Mouse (Mus musculus) hindbrain, embryonic 11.5 days (tissue): ENCODE data around the gene Mst1r. TPM values are rescaled to one million over a fixed set of nuclear protein-coding genes. Genes with fewer than 3 reads are reported as not detected.

Experiments
- ATAC-seq: fragments of 200-750 bp; cut with Nextera tagmentation; 2 replicates; pipeline ENCODE4 v1.8.0; 2017; ENCODE audit warnings: mild to moderate bottlenecking, moderate TSS enrichment, moderate library complexity; ENCODE audit not compliant: low FRiP score
- DNase-seq: peaks from one replicate; pipeline ENCODE4 v3.0.0-alpha.2; 2015; ENCODE audit warnings: low spot score
- H3K27ac ChIP-seq: fragments of 300-500 bp; sonication (generic); 2 replicates; pipeline ENCODE4 v1.5.1; 2014; ENCODE audit warnings: mild to moderate bottlenecking, low read depth, low read length
- H3K27me3 ChIP-seq: fragments of 300-500 bp; sonication (generic); 2 replicates; pipeline ENCODE4 v1.6.1; 2014; ENCODE audit warnings: mild to moderate bottlenecking, low read length, moderate library complexity, mixed read lengths; ENCODE audit not compliant: control insufficient read depth, insufficient read depth
- H3K36me3 ChIP-seq: fragments of 300-500 bp; sonication (generic); 2 replicates; pipeline ENCODE4 v1.6.1; 2014; ENCODE audit warnings: mild to moderate bottlenecking, low read length, moderate library complexity, mixed read lengths; ENCODE audit not compliant: control insufficient read depth, insufficient read depth
- H3K4me1 ChIP-seq: fragments of 300-500 bp; sonication (generic); replicated peaks from 2 replicates; pipeline ENCODE4 v1.6.1; 2014; ENCODE audit warnings: low read length, mixed read lengths; ENCODE audit not compliant: control insufficient read depth, insufficient read depth
- H3K4me2 ChIP-seq: fragments of 300-500 bp; sonication (generic); replicated peaks from 2 replicates; pipeline ENCODE4 v1.6.1; 2014; ENCODE audit warnings: mild to moderate bottlenecking, low read depth, low read length
- H3K4me3 ChIP-seq: fragments of 300-500 bp; sonication (generic); 2 replicates; pipeline ENCODE4 v1.5.1; 2014; ENCODE audit warnings: low read depth, low read length
- H3K9ac ChIP-seq: fragments of 300-500 bp; sonication (generic); 2 replicates; pipeline ENCODE4 v1.6.1; 2014; ENCODE audit warnings: low read depth, low read length
- H3K9me3 ChIP-seq: fragments of 300-500 bp; sonication (generic); 2 replicates; pipeline ENCODE4 v1.6.1; 2016; ENCODE audit warnings: low read length; ENCODE audit not compliant: control insufficient read depth
- WGBS: fragments of 180-500 bp; shearing (Covaris S2); extraction: QIAGEN DNeasy Blood & Tissue Kit; methylation state at CpG from one replicate; pipeline ENCODE4 v1.1.7; 2014; 5-methylcytosine and 5-hydroxymethylcytosine counted together
- polyA plus RNA-seq: library from polyadenylated mRNA; unstranded; fragments of >200 nt; fragmentation: Nextera tagmentation; extraction: Ambion mirVana; gene quantifications from 2 replicates; pipeline ENCODE4 v1.2.1, GENCODE M21; 2014

The Mst1r gene
- polyA plus RNA-seq, 1 experiment from 2014 or later: 0.60 TPM

GRCm38 (mm10) chr9:107966676-107967075 is 60.0 kb downstream of the Mst1r start:
- no peak overlapping the region for H3K9ac ChIP-seq
- H3K9me3 ChIP-seq: no peaks in the 10 kb centered on the region
- ATAC-seq (no peak), DNase-seq (no peak)
- H3K36me3 ChIP-seq: no peaks in the 10 kb centered on the region
- WGBS: 89% methylated on average over 10 of the region's 10 CpGs
- H3K4me2 ChIP-seq: no peak overlapping the region
- H3K27me3 ChIP-seq: no peaks in the 10 kb centered on the region
- H3K4me1 ChIP-seq: no peaks in the 10 kb centered on the region
- no peak overlapping the region for H3K27ac ChIP-seq
- H3K4me3 ChIP-seq: no peak overlapping the region

- Histone ChIP-seq H3K27me3 (no peaks in the 10 kb centered on the region), H3K27ac (no peak overlapping the region), H3K36me3 (no peaks in the 10 kb centered on the region), H3K4me3 (no peak overlapping the region), H3K4me1 (no peaks in the 10 kb centered on the region), H3K9ac (no peak overlapping the region), H3K9me3 (no peaks in the 10 kb centered on the region), H3K4me2 (no peak overlapping the region)
- ATAC-seq (no peak), DNase-seq (no peak)
- 91% methylated on average over 6 of the region's 6 CpGs for WGBS
Measured at GRCm38 (mm10) chr9:107967437-107967836, 60.8 kb downstream of the Mst1r start.

- WGBS: 93% methylated on average over 7 of the region's 7 CpGs
- ATAC-seq (no peak), DNase-seq (no peak)
- H3K4me2 ChIP-seq: no peak overlapping the region
- no peak overlapping the region for H3K4me3 ChIP-seq
- no peaks in the 10 kb centered on the region for H3K27me3 ChIP-seq
- H3K4me1 ChIP-seq: no peaks in the 10 kb centered on the region
- no peak overlapping the region for H3K27ac ChIP-seq
- no peak overlapping the region for H3K9ac ChIP-seq
- no peaks in the 10 kb centered on the region for H3K36me3 ChIP-seq
- H3K9me3 ChIP-seq: no peaks in the 10 kb centered on the region
Measured at GRCm38 (mm10) chr9:107968531-107968930, 61.9 kb downstream of the Mst1r start.

Other genes starting within 250 kb of the Mst1r start
- 8.0 and 9.8 TPM in 2 replicates for gene Slc38a3, start 237.3 kb upstream of the Mst1r start, polyA plus RNA-seq
- gene Gnat1, start 227.2 kb upstream of the Mst1r start, polyA plus RNA-seq: 0.84 and 1.2 TPM in 2 replicates
- 10.7 and 12.0 TPM in 2 replicates for gene Sema3f, start 196.4 kb upstream of the Mst1r start, polyA plus RNA-seq
- 198 and 241 TPM in 2 replicates for gene Rbm5, start 135.9 kb upstream of the Mst1r start, polyA plus RNA-seq
- gene Rbm6, start 33.6 kb upstream of the Mst1r start, polyA plus RNA-seq: 113 and 114 TPM in 2 replicates
- 17.5 and 18.1 TPM in 2 replicates for gene Mon1a, start 18.7 kb upstream of the Mst1r start, polyA plus RNA-seq
- gene Actl11, start 21.6 kb downstream of the Mst1r start, polyA plus RNA-seq: not detected in 2 replicates
- 3.6 and 4.5 TPM in 2 replicates for gene Camkv, start 28.8 kb downstream of the Mst1r start, polyA plus RNA-seq
- gene Traip, start 43.3 kb downstream of the Mst1r start, polyA plus RNA-seq: 21.8 and 22.6 TPM in 2 replicates
- 7.4 and 12.4 TPM in 2 replicates for gene Uba7, start 68.6 kb downstream of the Mst1r start, polyA plus RNA-seq
- 1.8 and 1.9 TPM in 2 replicates for gene Gm20661, start 76.2 kb downstream of the Mst1r start, polyA plus RNA-seq
- gene Inka1, start 79.0 kb downstream of the Mst1r start, polyA plus RNA-seq: 56.4 and 61.9 TPM in 2 replicates
- gene Cdhr4, start 85.6 kb downstream of the Mst1r start, polyA plus RNA-seq: 2.9 and 3.3 TPM in 2 replicates
- 0.10 and 0.14 TPM in 2 replicates for gene Gm20662, start 89.5 kb downstream of the Mst1r start, polyA plus RNA-seq
- 27.4 and 35.5 TPM in 2 replicates for gene Ip6k1, start 95.6 kb downstream of the Mst1r start, polyA plus RNA-seq
- gene Gmppb, start 142.4 kb downstream of the Mst1r start, polyA plus RNA-seq: 18.9 and 20.4 TPM in 2 replicates
- gene Amigo3, start 146.3 kb downstream of the Mst1r start, polyA plus RNA-seq: 1.6 and 1.8 TPM in 2 replicates
- gene Mst1, start 173.6 kb downstream of the Mst1r start, polyA plus RNA-seq: 0.25 TPM in 2 replicates
- gene Rnf123, start 176.5 kb downstream of the Mst1r start, polyA plus RNA-seq: 24.3 and 26.5 TPM in 2 replicates
- 54.3 and 55.3 TPM in 2 replicates for gene Apeh, start 187.7 kb downstream of the Mst1r start, polyA plus RNA-seq